Mouse (Mus musculus): ENCODE results near the gene Btnl1.

DNA sequence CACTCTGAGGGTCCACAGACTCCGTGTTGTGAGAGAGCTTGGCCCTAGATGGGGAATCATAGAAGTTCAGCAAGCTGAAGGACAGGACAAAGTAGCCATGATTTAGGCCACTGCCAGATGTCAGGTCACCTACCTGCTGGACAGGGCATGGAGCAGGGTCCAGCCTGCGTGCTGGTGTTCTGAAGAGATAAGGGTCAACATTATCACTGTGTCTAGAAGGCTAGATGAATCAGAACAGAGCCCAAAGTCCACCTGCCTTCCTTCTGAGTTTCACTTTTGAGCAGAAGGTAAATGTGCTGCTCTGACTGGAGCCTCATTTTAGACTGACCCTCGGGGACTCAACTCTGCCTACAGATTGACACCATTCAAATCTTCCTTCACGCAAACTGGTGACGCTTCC is 22.4 kb upstream of the Btnl1 start, which contains the start of gene Btnl2:
- TF ChIP-seq POLR2A (IDR thresholded peaks at IDR 0.05; ENCODE audit: extremely low read depth, insufficient read depth, low read length) (no peak), CTCF (IDR thresholded peaks at IDR 0.05; ENCODE audit: low read depth, low read length) (no peak)

All from liver, adult 2 months (tissue).